In genomic region chr11:67790182-67790581, GRCm38 (mm10) we compare ENCODE assay signal across 34 mouse cellular contexts. TPM values are rescaled to one million over a fixed set of nuclear protein-coding genes. Genes with fewer than 3 reads are reported as not detected.
DNase-seq lines count a peak whose midpoint lies in the region; ATAC-seq and TF ChIP-seq lines count a peak whose summit lies in the region.
"Had no signal": no experiment of that assay in that cellular context is flagged by ENCODE, and none has a peak within 500 bp of the region (broad histone marks: within the 10 kb centered on the region; RNA-seq: fewer than 3 reads in every experiment).

No protein-coding gene starts in this region.

- peaks cover 2% of the 10 kb centered on the region; the same call in 1 of the 2 replicates for H3K36me3 ChIP-seq in heart, adult 2 months (ENCODE audit: control insufficient read depth, insufficient read depth, low read length)
- H3K36me3 ChIP-seq in heart, embryonic 11.5 days (ENCODE audit: control insufficient read depth, insufficient read depth, low read length): no peaks in the 10 kb centered on the region
- no peaks in the 10 kb centered on the region for H3K36me3 ChIP-seq in heart, postnatal 0 days (replicated peaks; ENCODE audit: control insufficient read depth, insufficient read depth, low read length)
- H3K36me3 ChIP-seq: embryonic facial prominence, embryonic 13.5 days; hindbrain, embryonic 15.5 days; liver, embryonic 13.5 days; midbrain, embryonic 12.5 days had no signal

- no peaks in the 10 kb centered on the region for H3K79me2 ChIP-seq in heart, adult 2 months (replicated peaks; ENCODE audit: control insufficient read depth, insufficient read depth, low read length)

- H3K9me3 ChIP-seq in heart, embryonic 11.5 days (replicated peaks; ENCODE audit: control insufficient read depth, low read length): no peaks in the 10 kb centered on the region
- H3K9me3 ChIP-seq in heart, postnatal 0 days (replicated peaks; ENCODE audit: control insufficient read depth, low read length): no peaks in the 10 kb centered on the region
- H3K9me3 ChIP-seq: embryonic facial prominence, embryonic 13.5 days; forebrain, embryonic 13.5 days; hindbrain, embryonic 15.5 days; liver, embryonic 13.5 days; midbrain, embryonic 12.5 days had no signal

- H3K27me3 ChIP-seq in heart, adult 2 months (ENCODE audit: control insufficient read depth, insufficient read depth, low read length): no peaks in the 10 kb centered on the region
- H3K27me3 ChIP-seq in heart, embryonic 11.5 days (ENCODE audit: control insufficient read depth, insufficient read depth, low read length): no peaks in the 10 kb centered on the region
- no peaks in the 10 kb centered on the region for H3K27me3 ChIP-seq in heart, postnatal 0 days (ENCODE audit: control insufficient read depth, insufficient read depth, low read length)
- H3K27me3 ChIP-seq: embryonic facial prominence, embryonic 13.5 days; forebrain, embryonic 13.5 days; hindbrain, embryonic 15.5 days; liver, embryonic 13.5 days; midbrain, embryonic 12.5 days had no signal

- TF ChIP-seq POLR2A in heart, adult 2 months (IDR thresholded peaks at IDR 0.05; ENCODE audit: insufficient read depth, low read depth, low read length): no peak

- 30% methylated on average over 11 of the region's 11 CpGs for WGBS in heart, adult 2 months
- WGBS in heart, embryonic 11.5 days (ENCODE audit: insufficient replicate concordance): 39% methylated on average over 11 of the region's 11 CpGs
- 26% methylated on average over 11 of the region's 11 CpGs for WGBS in heart, postnatal 0 days

- no peak for ATAC-seq in heart, embryonic 11.5 days (replicated peaks; ENCODE audit: insufficient number of reproducible peaks, low FRiP score, low TSS enrichment)
- ATAC-seq in heart, postnatal 0 days (ENCODE audit: insufficient read depth, low read depth): peak; percentile 91
- ATAC-seq: forebrain, embryonic 13.5 days had no signal

- no peak overlapping the region for H3K4me2 ChIP-seq in heart, embryonic 11.5 days
- H3K4me2 ChIP-seq in heart, postnatal 0 days (ENCODE audit: low read depth, low read length): no peak overlapping the region
- H3K4me2 ChIP-seq: embryonic facial prominence, embryonic 13.5 days; forebrain, embryonic 13.5 days; hindbrain, embryonic 15.5 days; liver, embryonic 13.5 days; midbrain, embryonic 12.5 days had no signal

- intact Hi-C loops in heart, adult 2 months (cut with DNase I): no loop called here
- intact Hi-C loops in heart, postnatal 25 days (cut with DNase I): no loop called here

- no peak for TF ChIP-seq CTCF in heart, adult 2 months (IDR thresholded peaks at IDR 0.05)
- TF ChIP-seq CTCF in heart, postnatal 0 days (IDR thresholded peaks at IDR 0.05; ENCODE audit: low read depth): no peak

- H3K9ac ChIP-seq in heart, adult 2 months (ENCODE audit: low read depth, low read length): no peak overlapping the region
- no peak overlapping the region for H3K9ac ChIP-seq in heart, embryonic 11.5 days (ENCODE audit: low read depth, low read length)
- H3K9ac ChIP-seq in heart, postnatal 0 days (replicated peaks; ENCODE audit: low read depth, low read length): no peak overlapping the region
- H3K9ac ChIP-seq: embryonic facial prominence, embryonic 13.5 days; forebrain, embryonic 13.5 days; hindbrain, embryonic 15.5 days; liver, embryonic 13.5 days; midbrain, embryonic 12.5 days had no signal

- peaks cover 3% of the 10 kb centered on the region for H3K4me1 ChIP-seq in heart, adult 2 months (ENCODE audit: control insufficient read depth, insufficient read depth, low read length)
- H3K4me1 ChIP-seq in heart, embryonic 11.5 days (ENCODE audit: control insufficient read depth, insufficient read depth, low read length): peaks cover 13% of the 10 kb centered on the region; the same call in 1 of the 2 replicates
- H3K4me1 ChIP-seq in heart, postnatal 0 days (ENCODE audit: control insufficient read depth, insufficient read depth): peaks cover 20% of the 10 kb centered on the region
- H3K4me1 ChIP-seq: embryonic facial prominence, embryonic 13.5 days; forebrain, embryonic 13.5 days; hindbrain, embryonic 15.5 days; liver, embryonic 13.5 days; midbrain, embryonic 12.5 days had no signal

- DNase-seq in heart, adult 2 months: peak in 1 of 2 experiments; percentile 36
- DNase-seq in heart, postnatal 25 days (ENCODE audit: low spot score): no peak
- peak; percentile 73 for DNase-seq in heart, postnatal 0 days (ENCODE audit: low spot score)
- no peak for DNase-seq in adrenal gland, postnatal 36 days
- DNase-seq in right cerebral cortex, postnatal 36 days (ENCODE audit: low spot score in 2 of 2): no peak
- DNase-seq in cerebellum, postnatal 14 days: no peak
- DNase-seq: adrenal gland, postnatal 10 days; cerebellum, adult 9-10 months; gastrocnemius, postnatal 10 days; kidney, adult 2 months; liver, embryonic 13.5 days; lung, adult 2 months; lung, postnatal 14 days had no signal

- peak; percentile 59; the same call in 1 of the 2 replicates for TF ChIP-seq EP300 in heart, adult 2 months (IDR thresholded peaks at IDR 0.05; ENCODE audit: insufficient read depth, low read depth, low read length)
- TF ChIP-seq EP300 in heart, postnatal 0 days (IDR thresholded peaks at IDR 0.05; ENCODE audit: low read depth): peak; percentile 26; the same call in 1 of the 2 replicates

- no peak overlapping the region for H3K4me3 ChIP-seq in heart, adult 2 months
- H3K4me3 ChIP-seq in heart, embryonic 11.5 days (ENCODE audit: low read depth, low read length): no peak overlapping the region
- H3K4me3 ChIP-seq in heart, postnatal 0 days (ENCODE audit: low read depth, low read length): no peak overlapping the region
- H3K4me3 ChIP-seq: embryonic facial prominence, embryonic 13.5 days; forebrain, embryonic 13.5 days; hindbrain, embryonic 15.5 days; left cerebral cortex, adult 2 months; liver, embryonic 13.5 days; midbrain, embryonic 12.5 days had no signal

- peak overlapping the region; percentile 61 for H3K27ac ChIP-seq in heart, adult 2 months
- peak overlapping the region; percentile 36; the same call in 1 of the 2 replicates for H3K27ac ChIP-seq in heart, embryonic 11.5 days (ENCODE audit: low read depth, low read length)
- H3K27ac ChIP-seq in heart, postnatal 0 days (ENCODE audit: low read depth): peak overlapping the region; percentile 77
- H3K27ac ChIP-seq: embryonic facial prominence, embryonic 13.5 days; forebrain, embryonic 13.5 days; hindbrain, embryonic 15.5 days; kidney, postnatal 0 days; left cerebral cortex, adult 2 months; liver, embryonic 13.5 days; midbrain, embryonic 12.5 days; stomach, postnatal 0 days had no signal

RNA-seq across cellular contexts. Expression of gene Dhrs7c, which starts 7.8 kb away (rescaled TPM):
- total RNA-seq in heart, adult 2 months (2021): 100 to 1,000 TPM; 178 to 217 TPM
- 214 and 333 TPM in 2 replicates for polyA plus RNA-seq in heart, adult 2 months (2012; rRNA removed)
- total RNA-seq in heart, postnatal 25 days (2021): 100 to 1,000 TPM; 244 to 248 TPM
- 0.39 and 0.86 TPM in 2 replicates for polyA plus RNA-seq in heart, embryonic 11.5 days (2014; fragmentation: Nextera tagmentation; extraction: Ambion mirVana)
- 148 TPM in 2 replicates for total RNA-seq in heart, postnatal 0 days (2014; rRNA removed; ENCODE audit: low replicate concordance)
- polyA plus RNA-seq in heart, postnatal 0 days (2015; fragmentation: Nextera tagmentation; extraction: Ambion mirVana): 92.5 and 94.9 TPM in 2 replicates
- not detected for total RNA-seq in adrenal gland, postnatal 36 days (2021)
- total RNA-seq: megakaryocyte, adult 5-6 weeks; MEL; monocyte, adult 5-6 weeks had no signal
- polyA plus RNA-seq: brain, embryonic 14.5 days; forebrain, embryonic 13.5 days; hindbrain, embryonic 15.5 days; intestine, embryonic 14.5 days; kidney, postnatal 0 days; liver, embryonic 13.5 days; midbrain, embryonic 12.5 days; small intestine, adult 2 months; stomach, postnatal 0 days had no signal

RNA-seq across cellular contexts. Expression of gene Gsg1l2, which starts 15.8 kb away (rescaled TPM):
- not detected for total RNA-seq in heart, adult 2 months (2021)
- polyA plus RNA-seq in heart, adult 2 months (2012; rRNA removed): not detected in 2 replicates
- total RNA-seq in heart, postnatal 25 days (2021): not detected
- not detected in 2 replicates for polyA plus RNA-seq in heart, embryonic 11.5 days (2014; fragmentation: Nextera tagmentation; extraction: Ambion mirVana)
- not detected in 2 replicates for total RNA-seq in heart, postnatal 0 days (2014; rRNA removed; ENCODE audit: low replicate concordance)
- polyA plus RNA-seq in heart, postnatal 0 days (2015; fragmentation: Nextera tagmentation; extraction: Ambion mirVana): not detected in 2 replicates
- not detected for total RNA-seq in adrenal gland, postnatal 36 days (2021)
- total RNA-seq: adrenal gland, postnatal 10 days; gastrocnemius, postnatal 10 days; heart, postnatal 14 days; layer of hippocampus, postnatal 10 days; left cerebral cortex, adult 2 months; left cerebral cortex, postnatal 36 days; megakaryocyte, adult 5-6 weeks; MEL; monocyte, adult 5-6 weeks had no signal
- polyA plus RNA-seq: brain, embryonic 14.5 days; C2C12; embryonic facial prominence, embryonic 13.5 days; forebrain, embryonic 13.5 days; hindbrain, embryonic 15.5 days; kidney, adult 2 months; kidney, postnatal 0 days; limb, embryonic 14.5 days; liver, embryonic 13.5 days; lung, adult 2 months; midbrain, embryonic 12.5 days; neural tube, embryonic 11.5 days; stomach, postnatal 0 days; thymus, postnatal 0 days had no signal

RNA-seq across cellular contexts. Expression of gene Glp2r, which starts 19.2 kb away (rescaled TPM):
- total RNA-seq in heart, adult 2 months (2021): not detected
- not detected in 2 replicates for polyA plus RNA-seq in heart, adult 2 months (2012; rRNA removed)
- not detected for total RNA-seq in heart, postnatal 25 days (2021)
- polyA plus RNA-seq in heart, embryonic 11.5 days (2014; fragmentation: Nextera tagmentation; extraction: Ambion mirVana): 0.03 TPM in 1 of 2 replicates, not detected in the other
- total RNA-seq in heart, postnatal 0 days (2014; rRNA removed; ENCODE audit: low replicate concordance): not detected in 2 replicates
- polyA plus RNA-seq in heart, postnatal 0 days (2015; fragmentation: Nextera tagmentation; extraction: Ambion mirVana): not detected in 2 replicates
- under 1 TPM; 0.07 to 0.10 TPM for total RNA-seq in adrenal gland, postnatal 36 days (2021)
- total RNA-seq: heart, postnatal 14 days; MEL; monocyte, adult 5-6 weeks had no signal
- polyA plus RNA-seq: C2C12; embryonic facial prominence, embryonic 13.5 days; forebrain, embryonic 13.5 days; kidney, adult 2 months; kidney, postnatal 0 days; lung, adult 2 months; midbrain, embryonic 12.5 days; neural tube, embryonic 11.5 days had no signal

Comparison
In these comparisons a context has a peak if more than half of its experiments do, and no peak if none do; other contexts are left out.
1. RNA of gene Dhrs7c, which starts 7.8 kb away (total RNA-seq): 244 to 248 TPM in heart, postnatal 25 days, 178 to 217 TPM in heart, adult 2 months and 148 TPM in heart, postnatal 0 days; not detected in adrenal gland, postnatal 36 days; every median in the first group is over 100 times any median in the second.
2. Peak in every context shown above with its lines, with median percentiles within 50 percentile points of each other: H3K27ac ChIP-seq.